Mouse (Mus musculus) G1E-ER4 (cell line): ENCODE results near the gene Olfr458. TPM values are rescaled to one million over a fixed set of nuclear protein-coding genes. Genes with fewer than 3 reads are reported as not detected.

Source experiments
- GATA1 ChIP-seq: IDR thresholded peaks from one replicate; pipeline ENCODE4 v1.8.0; 2012; ENCODE audit warnings: low read length, inconsistent platforms
- polyA plus RNA-seq: library from polyadenylated mRNA; stranded (reverse); fragments of >175 nt; gene quantifications from 2 replicates; pipeline ENCODE4 v1.2.3, GENCODE M21; 2012

Olfr458 gene
- polyA plus RNA-seq, 1 experiment, result not detected

DNA sequence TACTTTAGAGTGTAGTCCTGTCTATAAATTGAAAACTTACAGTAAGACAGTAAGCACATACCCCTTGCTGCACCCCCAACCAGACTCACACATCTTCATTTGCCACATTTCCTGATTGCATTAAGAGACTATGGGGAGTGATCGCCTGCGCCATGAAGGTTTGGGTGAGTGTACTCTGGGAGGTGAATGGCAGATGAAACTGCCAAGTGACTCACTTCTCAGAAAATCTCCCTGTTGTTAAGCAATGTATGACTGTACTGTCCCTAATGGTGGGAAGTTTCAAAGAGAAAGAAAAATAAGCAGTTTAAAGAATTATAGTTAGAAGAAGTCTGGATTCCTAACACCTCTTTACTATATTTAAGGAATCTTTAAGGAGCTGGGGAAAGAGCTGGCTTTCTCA, 45.6 kb downstream of the Olfr458 start:
- TF ChIP-seq GATA1, result no peak

Other genes starting within 250 kb of the Olfr458 start
- gene Tas2r144, start 249.9 kb downstream of the Olfr458 start, polyA plus RNA-seq, result not detected in 2 replicates
- gene Gstk1, start 219.3 kb downstream of the Olfr458 start, polyA plus RNA-seq, result not detected in 2 replicates
- gene Tmem139, start 203.2 kb downstream of the Olfr458 start, polyA plus RNA-seq, result not detected in 2 replicates
- 4.3 and 6.7 TPM in 2 replicates for gene Casp2, start 200.2 kb downstream of the Olfr458 start, polyA plus RNA-seq
- not detected in 2 replicates for gene Clcn1, start 178.5 kb downstream of the Olfr458 start, polyA plus RNA-seq
- not detected in 2 replicates for gene Fam131b, start 140.6 kb downstream of the Olfr458 start, polyA plus RNA-seq
- 387 and 522 TPM in 2 replicates for gene Zyx, start 115.6 kb downstream of the Olfr458 start, polyA plus RNA-seq
- not detected in 2 replicates for gene Epha1, start 91.9 kb downstream of the Olfr458 start, polyA plus RNA-seq
- not detected in 2 replicates for gene Tas2r143, start 65.0 kb downstream of the Olfr458 start, polyA plus RNA-seq
- not detected in 2 replicates for gene Tas2r135, start 59.8 kb downstream of the Olfr458 start, polyA plus RNA-seq
- gene Tas2r126, start 30.7 kb downstream of the Olfr458 start, polyA plus RNA-seq, result not detected in 2 replicates
- gene Olfr457, start 11.1 kb upstream of the Olfr458 start, polyA plus RNA-seq, result not detected in 2 replicates
- not detected in 2 replicates for gene Olfr456, start 22.0 kb upstream of the Olfr458 start, polyA plus RNA-seq
- not detected in 2 replicates for gene Olfr455, start 82.4 kb upstream of the Olfr458 start, polyA plus RNA-seq
- not detected in 2 replicates for gene Tcaf3, start 132.5 kb upstream of the Olfr458 start, polyA plus RNA-seq
- gene Tcaf2, start 180.1 kb upstream of the Olfr458 start, polyA plus RNA-seq, result not detected in 2 replicates
- gene Tcaf1, start 244.9 kb upstream of the Olfr458 start, polyA plus RNA-seq, result not detected in 2 replicates